Mouse (Mus musculus) thymus, adult 2 months (tissue): ENCODE data around the gene Mov10l1. TPM values are rescaled to one million over a fixed set of nuclear protein-coding genes. Genes with fewer than 3 reads are reported as not detected.

Experiments
- DNase-seq: peaks from one replicate; pipeline ENCODE4 v3.0.0; 2021
- H3K27ac ChIP-seq: fragments of 200-500 bp; 2 replicates; pipeline ENCODE4 v1.5.1; 2012; ENCODE audit warnings: low read length, control low read depth; ENCODE audit not compliant: control insufficient read depth, insufficient read depth
- H3K27me3 ChIP-seq: fragments of 200-500 bp; 2 replicates; pipeline ENCODE4 v1.6.1; 2012; ENCODE audit warnings: mild to moderate bottlenecking, low read length, moderate library complexity, mixed read lengths; ENCODE audit not compliant: control insufficient read depth, insufficient read depth
- H3K36me3 ChIP-seq: fragments of 200-500 bp; 2 replicates; pipeline ENCODE4 v1.6.1; 2012; ENCODE audit warnings: mild to moderate bottlenecking, low read length, moderate library complexity; ENCODE audit not compliant: control insufficient read depth, insufficient read depth
- H3K4me1 ChIP-seq: fragments of 200-500 bp; replicated peaks from 2 replicates; pipeline ENCODE4 v1.6.1; 2012; ENCODE audit warnings: low read length; ENCODE audit not compliant: control insufficient read depth, insufficient read depth
- H3K4me3 ChIP-seq: fragments of 200-500 bp; 2 replicates; pipeline ENCODE4 v1.5.1; 2012; ENCODE audit warnings: mild to moderate bottlenecking, low read length, control low read depth, moderate library complexity; ENCODE audit not compliant: control insufficient read depth, insufficient read depth
- CTCF ChIP-seq: fragments of 200-500 bp; IDR thresholded peaks from 2 replicates; pipeline ENCODE4 v1.5.1; 2012; ENCODE audit warnings: mild to moderate bottlenecking, control low read depth, low read length, moderate library complexity, borderline replicate concordance; ENCODE audit not compliant: control insufficient read depth, poor library complexity, insufficient read depth; ENCODE audit errors: extremely low read depth
- POLR2A ChIP-seq: fragments of 200-500 bp; IDR thresholded peaks from 2 replicates; pipeline ENCODE4 v1.6.1; 2012; ENCODE audit warnings: mild to moderate bottlenecking, low read length, control low read depth, moderate library complexity; ENCODE audit not compliant: control insufficient read depth, poor library complexity, insufficient read depth; ENCODE audit errors: extremely low read depth
- WGBS: fragments of 180-500 bp; shearing (Covaris S2); methylation state at CpG from one replicate; pipeline ENCODE4 v1.1.7; 2018; 5-methylcytosine and 5-hydroxymethylcytosine counted together
- polyA plus RNA-seq: library from polyadenylated mRNA; depleted of rRNA; stranded (reverse); fragments of >200 nt; gene quantifications from 2 replicates; pipeline ENCODE4 v1.2.3, GENCODE M21; 2012

Gene Mov10l1
- polyA plus RNA-seq, 1 experiment: 2.2 TPM

DNA sequence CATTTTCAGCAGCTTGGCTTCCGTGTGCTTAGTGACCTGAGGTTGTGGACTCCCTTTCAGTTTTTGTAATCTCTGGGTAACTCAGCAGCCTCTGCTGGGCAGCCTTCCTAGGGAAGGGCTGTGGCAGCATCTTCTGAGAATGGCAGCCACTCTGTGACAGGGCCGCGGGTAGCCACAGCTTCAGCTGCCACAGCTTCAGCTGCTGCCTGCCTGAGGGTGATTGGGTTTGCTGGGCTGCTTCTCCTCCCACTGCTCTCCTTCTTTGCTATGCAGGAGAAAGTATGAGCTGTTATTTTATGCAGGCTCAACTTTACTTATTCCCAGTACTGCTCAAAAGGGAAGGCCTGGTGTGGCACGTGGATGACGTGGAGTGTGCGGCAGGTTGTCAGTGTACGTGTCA is 24.3 kb downstream of the Mov10l1 start:
- H3K27ac ChIP-seq: no peak overlapping the region
- no peaks in the 10 kb centered on the region for H3K4me1 ChIP-seq
- H3K4me3 ChIP-seq: no peak overlapping the region
- WGBS: 95% methylated on average over 7 of the region's 7 CpGs
- H3K36me3 ChIP-seq: no peaks in the 10 kb centered on the region
- TF ChIP-seq POLR2A (no peak), CTCF (no peak)
- no peak for DNase-seq
- no peaks in the 10 kb centered on the region for H3K27me3 ChIP-seq

DNA sequence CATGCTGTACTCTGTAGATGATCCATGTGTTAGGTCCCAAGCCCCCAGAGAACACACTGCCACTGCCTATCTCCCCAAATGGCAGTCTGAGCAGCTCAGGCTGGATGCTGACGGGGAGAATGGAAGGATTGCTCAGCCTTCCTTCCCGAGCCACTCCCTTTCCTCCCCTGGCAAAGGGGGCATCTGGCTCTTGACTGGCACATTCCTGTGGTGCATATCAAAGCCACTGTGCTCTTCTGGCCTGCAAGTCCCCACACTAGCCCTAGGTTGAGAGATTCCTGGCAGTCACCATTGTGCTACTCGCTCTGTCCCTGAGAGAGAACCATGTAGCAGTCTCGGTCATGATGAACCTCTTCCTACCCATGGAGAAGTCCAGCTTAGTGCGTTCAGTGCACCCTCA is 25.1 kb downstream of the Mov10l1 start:
- DNase-seq: no peak
- no peak overlapping the region for H3K4me3 ChIP-seq
- H3K27me3 ChIP-seq: no peaks in the 10 kb centered on the region
- WGBS: 90% methylated on average over 5 of the region's 5 CpGs
- no peak overlapping the region for H3K27ac ChIP-seq
- TF ChIP-seq CTCF: no peak
- no peak for TF ChIP-seq POLR2A
- no peaks in the 10 kb centered on the region for H3K4me1 ChIP-seq
- H3K36me3 ChIP-seq: no peaks in the 10 kb centered on the region

DNA sequence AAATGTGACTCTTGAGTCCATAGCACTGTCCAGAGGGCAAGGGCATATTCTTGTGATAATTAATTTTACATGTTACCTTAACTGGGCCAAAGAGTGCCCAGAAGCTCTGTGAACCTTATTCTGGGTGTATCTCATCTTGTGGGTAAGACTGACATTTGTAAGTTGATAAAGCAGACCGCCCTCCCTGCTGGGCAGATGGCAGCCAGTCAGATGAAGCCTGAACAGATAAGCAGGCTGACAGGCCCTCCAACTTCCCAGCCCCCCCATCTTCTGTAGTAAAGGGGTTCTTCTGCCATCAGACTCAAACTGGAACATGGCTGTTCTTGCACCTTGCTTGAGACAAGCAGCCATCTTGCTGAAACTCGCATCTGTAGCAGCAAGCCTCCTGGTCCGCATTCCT is 34.0 kb downstream of the Mov10l1 start:
- WGBS: 92% methylated on average over 3 of the region's 3 CpGs
- H3K4me3 ChIP-seq: no peak overlapping the region
- no peaks in the 10 kb centered on the region for H3K4me1 ChIP-seq
- no peak overlapping the region for H3K27ac ChIP-seq
- H3K27me3 ChIP-seq: no peaks in the 10 kb centered on the region
- H3K36me3 ChIP-seq: no peaks in the 10 kb centered on the region
- TF ChIP-seq POLR2A: no peak
- no peak for TF ChIP-seq CTCF
- DNase-seq: no peak

DNA sequence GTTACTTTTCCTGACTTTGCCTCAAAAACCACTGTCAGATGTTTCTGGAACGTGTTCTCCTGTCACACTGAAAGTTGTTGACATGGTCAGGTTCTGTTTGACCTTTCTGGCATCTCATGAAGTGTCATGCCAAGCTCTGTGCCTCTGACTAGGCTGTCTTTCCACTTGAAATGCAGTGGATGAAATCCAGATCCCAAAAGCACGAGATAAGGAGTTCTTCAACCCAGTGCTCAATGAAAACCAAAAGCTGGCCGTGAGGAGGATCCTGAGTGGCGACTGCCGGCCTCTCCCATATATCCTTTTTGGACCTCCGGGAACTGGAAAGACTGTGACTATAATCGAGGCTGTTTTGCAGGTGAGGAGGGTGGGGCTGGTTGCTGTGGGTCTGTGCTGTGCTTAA is 37.4 kb downstream of the Mov10l1 start:
- TF ChIP-seq POLR2A (no peak), CTCF (no peak)
- no peak for DNase-seq
- no peaks in the 10 kb centered on the region for H3K36me3 ChIP-seq
- no peaks in the 10 kb centered on the region for H3K4me1 ChIP-seq
- 83% methylated on average over 7 of the region's 7 CpGs for WGBS
- no peak overlapping the region for H3K4me3 ChIP-seq
- H3K27ac ChIP-seq: no peak overlapping the region
- no peaks in the 10 kb centered on the region for H3K27me3 ChIP-seq

DNA sequence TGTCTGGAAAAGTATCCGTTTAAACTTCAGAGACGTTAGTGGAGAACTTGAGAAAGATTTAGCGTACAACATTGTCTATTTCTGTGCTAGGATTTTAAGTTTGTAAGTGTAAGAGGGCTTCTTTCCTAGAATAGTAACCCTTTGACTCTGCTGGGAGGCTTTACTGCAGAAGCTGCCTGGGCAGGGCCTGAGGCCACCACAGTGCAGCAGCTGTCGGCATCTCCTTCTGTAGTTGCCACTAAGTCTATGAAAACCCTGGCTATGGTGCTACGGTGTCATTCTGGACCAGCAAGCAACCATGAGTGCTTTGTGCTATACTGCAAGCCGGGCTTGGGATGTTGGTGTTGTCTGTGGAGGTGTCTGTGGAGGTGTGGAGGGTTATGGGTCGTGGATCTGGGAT is 37.8 kb downstream of the Mov10l1 start:
- Histone ChIP-seq H3K4me3 (no peak overlapping the region), H3K27ac (no peak overlapping the region), H3K36me3 (no peaks in the 10 kb centered on the region), H3K4me1 (no peaks in the 10 kb centered on the region), H3K27me3 (no peaks in the 10 kb centered on the region)
- WGBS: 84% methylated on average over 7 of the region's 7 CpGs
- no peak for DNase-seq
- TF ChIP-seq CTCF (no peak), POLR2A (no peak)

DNA sequence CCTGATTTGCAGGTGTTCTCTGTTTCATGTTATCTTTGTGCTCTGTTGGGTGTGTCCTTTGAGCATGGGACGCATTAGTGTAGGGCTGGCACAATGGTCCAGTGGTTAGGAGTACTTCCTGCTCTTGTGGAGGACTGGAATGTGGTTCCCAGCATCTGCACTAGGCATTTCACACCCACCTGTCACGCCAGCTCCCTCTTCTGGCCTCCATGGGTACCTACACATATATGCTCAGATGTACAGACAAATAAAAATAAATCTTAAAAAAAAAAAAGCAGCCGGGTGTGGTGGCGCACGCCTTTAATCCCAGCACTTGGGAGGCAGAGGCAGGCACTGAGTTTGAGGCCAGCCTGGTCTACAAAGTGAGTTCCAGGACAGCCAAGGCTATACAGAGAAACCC is 61.7 kb downstream of the Mov10l1 start:
- H3K27me3 ChIP-seq: no peaks in the 10 kb centered on the region
- TF ChIP-seq POLR2A (no peak), CTCF (no peak)
- no peak overlapping the region for H3K4me3 ChIP-seq
- no peak for DNase-seq
- no peaks in the 10 kb centered on the region for H3K4me1 ChIP-seq
- no peaks in the 10 kb centered on the region for H3K36me3 ChIP-seq
- WGBS: 77% methylated on average over 5 of the region's 5 CpGs
- H3K27ac ChIP-seq: no peak overlapping the region

DNA sequence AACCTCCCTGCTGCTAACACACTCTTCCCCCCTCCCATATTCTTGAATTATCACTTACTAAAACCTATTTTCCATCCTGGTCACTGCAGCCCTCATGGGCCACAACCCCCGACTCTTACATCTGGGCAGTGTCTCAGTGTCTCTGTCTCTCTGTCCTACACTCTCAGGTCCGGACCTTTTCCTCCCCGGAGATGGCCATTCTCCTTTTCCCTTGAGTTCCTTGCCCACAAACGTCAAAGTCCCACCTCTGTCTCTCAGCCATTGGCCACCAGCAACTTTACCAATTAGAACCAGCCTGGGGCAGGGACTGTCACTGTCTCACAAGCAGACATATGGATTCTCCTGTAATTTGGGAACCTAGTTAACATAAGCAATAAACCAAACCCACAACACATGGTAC is 63.6 kb downstream of the Mov10l1 start:
- Histone ChIP-seq H3K4me3 (no peak overlapping the region), H3K36me3 (no peaks in the 10 kb centered on the region), H3K27me3 (no peaks in the 10 kb centered on the region), H3K4me1 (no peaks in the 10 kb centered on the region), H3K27ac (no peak overlapping the region)
- 82% methylated on average over 4 of the region's 4 CpGs for WGBS
- no peak for TF ChIP-seq CTCF
- TF ChIP-seq POLR2A: no peak
- no peak for DNase-seq
